Mouse (Mus musculus): ENCODE results near the gene Ikbip. TPM values are rescaled to one million over a fixed set of nuclear protein-coding genes. Genes with fewer than 3 reads are reported as not detected.

Ikbip gene
- total RNA-seq, 2 experiments from 2014 or later: 42.5 to 43.0 TPM

Other genes with a start within 250 kb of the Ikbip start
- 10 to 100 TPM; 17.2 to 19.5 TPM for gene Apaf1, start 170 bp upstream of the Ikbip start, total RNA-seq (2021)
- gene Slc25a3, start 41.1 kb downstream of the Ikbip start, total RNA-seq (2021): 100 to 1,000 TPM; 743 to 774 TPM
- 100 to 1,000 TPM; 170 to 177 TPM for gene Tmpo, start 98.4 kb downstream of the Ikbip start, total RNA-seq (2021)